Mouse (Mus musculus) right cerebral cortex, postnatal 4 days (tissue): Measurements from ENCODE around the gene Rab5c.
A peak's percentile ranks its signal among the peaks of the same experiment; 100 is the strongest.

Experiments
- DNase-seq: peaks from one replicate; pipeline ENCODE4 v3.0.0-alpha.2; 2022

Gene Rab5c

GRCm38 (mm10) chr11:100719312-100719711, 18.7 kb downstream of the Rab5c start:
- no peak for DNase-seq

DNA sequence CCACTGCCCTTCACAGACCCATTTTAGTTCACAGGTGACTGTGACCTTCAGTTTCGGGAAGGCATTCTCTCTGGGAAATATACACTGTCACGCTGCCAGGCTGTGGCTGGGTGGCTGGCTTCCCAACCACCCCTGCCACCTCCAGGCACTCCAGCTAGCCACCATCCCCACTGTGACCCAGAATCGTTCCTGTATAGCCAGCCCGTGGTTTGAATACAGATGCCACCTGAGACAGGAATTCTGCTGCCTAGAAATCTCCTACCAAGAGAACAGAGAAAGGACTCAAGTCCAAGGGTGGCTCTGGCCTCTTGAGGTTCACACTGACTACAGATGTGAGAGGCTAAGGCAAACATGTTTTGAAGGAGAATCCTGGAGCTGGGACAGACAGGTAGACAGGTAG, 19.1 kb downstream of the Rab5c start:
- DNase-seq: no peak

DNA sequence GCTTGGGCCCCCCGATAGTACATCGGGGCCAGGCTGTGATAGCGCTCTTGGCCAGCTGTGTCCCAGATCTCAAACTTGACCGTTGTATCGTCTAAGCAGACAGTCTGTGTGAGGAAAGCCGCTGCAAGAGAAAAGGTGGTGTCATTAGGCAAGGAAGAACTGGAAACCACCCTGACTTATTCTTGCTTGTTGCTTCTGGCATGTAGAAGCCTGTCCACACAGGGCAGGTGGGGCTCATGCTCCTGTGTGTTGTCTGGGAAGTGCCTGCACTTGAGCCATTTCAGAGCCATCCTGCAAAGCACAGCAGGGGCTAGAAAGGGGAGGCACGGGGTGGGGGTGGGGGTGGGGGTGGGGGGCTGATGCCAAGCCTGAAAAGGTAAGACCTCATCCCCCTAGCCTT, 19.6 kb downstream of the Rab5c start:
- no peak for DNase-seq

GRCm38 (mm10) chr11:100716649-100717048, 21.4 kb downstream of the Rab5c start:
- no peak for DNase-seq

GRCm38 (mm10) chr11:100714948-100715347, 23.1 kb downstream of the Rab5c start:
- DNase-seq: no peak

DNA sequence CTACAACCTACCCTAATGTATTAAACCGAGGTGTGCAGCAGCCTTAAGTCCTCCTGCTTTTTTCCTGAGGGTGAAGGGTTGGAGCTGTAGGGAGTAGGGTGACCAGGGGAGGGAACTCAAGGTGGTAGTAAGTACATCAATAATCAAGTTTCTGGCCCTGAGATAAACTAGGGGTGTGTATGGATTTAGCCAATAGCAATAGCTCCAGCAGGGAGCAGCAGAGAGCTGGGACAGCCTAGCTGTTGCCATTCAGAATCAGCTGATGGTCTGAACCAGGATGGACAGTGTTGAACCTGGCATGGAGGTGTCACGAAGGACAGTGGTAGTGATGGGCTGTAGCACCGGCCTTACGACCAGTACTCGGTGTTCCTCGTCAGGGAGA, 23.5 kb downstream of the Rab5c start:
- DNase-seq: peak; percentile 91

GRCm38 (mm10) chr11:100713735-100714533, 24.1 kb downstream of the Rab5c start, which contains the start of gene Hspb9:
Gene Hspb9, plus strand, starts transcription at chr11:100713850.
- peak; percentile 45 for DNase-seq

DNA sequence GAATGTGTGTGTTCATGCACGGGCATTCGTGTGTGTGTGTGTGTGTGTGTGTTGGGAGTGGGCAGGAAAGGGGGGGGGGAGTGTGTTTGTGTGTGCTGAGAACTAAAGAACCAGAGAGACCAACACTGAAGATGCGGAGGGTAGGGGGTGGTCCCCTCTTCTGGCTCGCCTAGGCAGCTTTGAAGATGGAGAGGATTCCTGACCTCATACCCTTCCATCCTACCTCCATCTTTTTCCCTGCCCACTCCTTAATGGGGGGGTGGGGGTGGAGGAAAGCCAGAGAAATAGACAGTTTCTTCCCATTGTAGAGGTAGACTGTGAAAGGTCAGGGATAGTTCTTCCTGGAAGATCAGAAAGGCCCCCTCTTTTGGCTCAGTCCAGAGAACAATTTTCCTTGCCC, 24.8 kb downstream of the Rab5c start:
- no peak for DNase-seq

GRCm38 (mm10) chr11:100711783-100712615, 26.0 kb downstream of the Rab5c start, which contains the start of gene Kat2a:
Gene Kat2a, minus strand, starts transcription at chr11:100712465.
- peak; percentile 82 for DNase-seq

DNA sequence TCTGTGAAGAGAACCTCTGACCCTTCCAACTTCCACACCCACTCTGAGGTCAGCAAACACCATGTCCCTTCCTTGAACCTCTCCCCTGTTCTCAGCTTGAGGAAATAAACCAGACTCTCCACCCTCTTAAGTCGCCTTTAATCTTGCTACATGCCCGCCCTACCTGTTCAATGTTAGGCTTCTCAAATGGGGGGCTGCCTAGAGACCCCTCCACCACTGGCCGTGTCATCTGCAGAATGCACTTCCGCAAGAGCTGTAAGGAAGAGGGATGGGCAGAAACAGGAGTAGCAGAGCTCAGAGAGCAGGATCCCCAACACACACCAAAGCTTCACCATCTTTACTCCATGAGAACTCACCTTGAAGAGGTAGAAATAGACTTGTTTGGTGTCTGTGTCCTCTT, 27.0 kb downstream of the Rab5c start:
- no peak for DNase-seq

GRCm38 (mm10) chr11:100710528-100710927, 27.5 kb downstream of the Rab5c start:
- no peak for DNase-seq

DNA sequence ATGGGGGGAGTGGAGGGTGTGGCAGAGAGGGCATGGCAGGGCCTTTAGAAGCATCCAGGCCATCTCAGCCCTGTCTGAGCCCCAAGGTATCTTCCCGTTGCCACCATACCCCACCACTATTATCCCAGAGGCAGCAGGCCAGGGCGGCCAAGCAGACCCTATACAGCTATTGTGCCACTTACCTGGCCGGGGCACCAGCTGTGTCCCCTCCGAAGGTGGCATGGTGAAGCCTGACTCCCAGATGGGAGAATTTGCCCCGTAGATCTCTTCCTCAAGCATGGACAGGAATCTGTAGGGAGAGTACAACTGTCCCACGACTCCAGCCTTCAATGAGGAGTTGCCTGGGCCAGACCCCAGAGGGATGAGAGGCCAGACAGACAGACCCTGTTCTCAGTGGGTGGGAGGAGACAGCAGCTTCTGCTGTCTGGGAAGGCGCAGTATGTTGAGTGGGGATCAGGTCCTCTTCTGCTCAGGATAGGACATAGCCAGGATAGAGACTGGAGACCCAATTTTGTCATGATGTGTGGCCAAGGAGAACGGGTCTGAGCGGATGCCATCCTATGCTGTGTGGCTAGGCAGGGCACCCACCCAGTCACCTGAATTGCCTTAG, 28.7 kb downstream of the Rab5c start:
- no peak for DNase-seq

DNA sequence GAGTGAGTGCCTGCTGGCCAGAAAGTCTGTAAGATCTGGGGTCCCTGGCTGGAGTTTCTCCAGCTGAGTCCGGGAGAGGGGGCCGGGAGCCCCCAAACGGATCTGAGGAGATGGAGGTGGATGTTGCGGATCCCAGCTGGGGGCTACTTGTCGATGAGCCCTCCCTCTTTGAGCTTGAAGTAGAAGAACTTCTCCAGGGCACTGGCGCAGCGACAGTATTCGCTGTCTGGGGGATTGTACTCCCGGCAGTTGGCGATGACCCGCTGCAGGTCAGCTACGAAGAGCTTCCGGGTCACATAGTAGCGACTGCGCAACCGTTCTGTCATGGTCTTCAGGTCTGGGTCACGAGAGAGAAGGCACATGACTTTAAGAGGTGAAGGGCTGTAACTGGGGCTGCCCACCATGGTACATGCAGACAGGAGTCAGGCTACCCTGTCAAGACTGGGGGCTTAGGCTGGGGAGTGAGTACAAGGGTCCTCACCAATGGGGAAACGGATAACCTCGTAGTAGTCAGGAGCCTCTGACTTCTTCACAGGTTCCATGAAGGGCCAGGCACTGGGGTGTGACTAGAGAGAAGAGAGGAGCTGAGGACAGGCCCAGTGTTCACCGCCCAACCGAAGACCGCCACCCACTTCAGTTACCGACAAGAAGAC, 32.8 kb downstream of the Rab5c start:
- no peak for DNase-seq

DNA sequence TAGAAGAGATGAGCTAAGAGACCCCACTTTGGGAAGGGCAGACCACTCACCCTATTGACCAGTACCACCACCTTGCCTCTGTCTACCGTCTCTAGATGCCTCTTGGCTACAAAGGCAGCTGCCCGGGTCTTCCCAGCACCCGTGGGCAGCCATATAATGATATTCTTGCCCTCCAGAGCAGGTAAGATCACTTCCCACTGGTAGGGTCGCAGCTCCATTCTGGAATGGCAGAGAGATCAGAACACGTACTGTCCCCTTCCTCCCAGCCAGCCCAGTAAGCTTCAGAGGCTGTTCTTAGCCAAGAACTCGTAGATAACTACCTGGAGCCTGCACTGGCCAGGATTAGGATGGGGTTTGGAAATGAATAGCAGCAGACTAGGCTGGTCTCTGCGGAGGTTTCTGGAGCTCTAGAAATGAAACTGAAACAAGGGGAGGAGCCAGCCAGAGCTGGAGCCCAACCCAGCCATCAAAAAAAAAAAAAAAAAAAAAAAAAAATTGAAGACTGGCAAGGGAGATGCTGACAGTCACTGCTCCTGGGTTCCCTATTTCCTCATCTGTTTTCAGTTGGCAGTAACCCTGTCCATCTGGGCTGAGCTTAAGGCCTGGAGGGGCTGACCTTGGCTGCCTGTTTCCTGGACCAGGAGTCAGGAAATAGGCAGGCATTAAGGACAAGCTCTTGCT, 34.0 kb downstream of the Rab5c start, which contains the start of gene Dhx58:
Gene Dhx58, minus strand, starts transcription at position 421 of the 681 bp plus-strand sequence.
- no peak for DNase-seq

DNA sequence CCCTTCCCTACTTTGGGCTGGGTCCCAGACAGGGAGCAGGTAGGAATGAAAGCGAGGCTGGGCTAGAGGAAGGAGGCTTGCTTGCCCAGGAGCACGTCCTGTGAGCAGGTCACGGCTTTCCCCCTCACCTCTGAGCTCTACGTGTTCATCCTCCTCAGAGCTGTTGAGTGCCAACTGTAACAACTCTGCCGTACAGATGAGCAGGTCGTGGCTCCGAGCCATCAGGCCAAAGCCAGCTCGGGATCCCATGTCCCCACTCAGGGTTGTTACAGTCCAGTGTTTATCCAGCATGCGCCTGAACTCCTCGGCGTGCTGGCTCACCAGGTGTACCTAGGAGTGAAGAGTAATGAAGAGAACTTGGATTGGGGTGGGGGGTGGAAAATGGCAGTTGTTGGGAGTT, 34.6 kb downstream of the Rab5c start:
- no peak for DNase-seq

GRCm38 (mm10) chr11:100702906-100703305, 35.1 kb downstream of the Rab5c start:
- DNase-seq: no peak

GRCm38 (mm10) chr11:100702081-100702851, 35.7 kb downstream of the Rab5c start:
- peak; percentile 58 for DNase-seq

DNA sequence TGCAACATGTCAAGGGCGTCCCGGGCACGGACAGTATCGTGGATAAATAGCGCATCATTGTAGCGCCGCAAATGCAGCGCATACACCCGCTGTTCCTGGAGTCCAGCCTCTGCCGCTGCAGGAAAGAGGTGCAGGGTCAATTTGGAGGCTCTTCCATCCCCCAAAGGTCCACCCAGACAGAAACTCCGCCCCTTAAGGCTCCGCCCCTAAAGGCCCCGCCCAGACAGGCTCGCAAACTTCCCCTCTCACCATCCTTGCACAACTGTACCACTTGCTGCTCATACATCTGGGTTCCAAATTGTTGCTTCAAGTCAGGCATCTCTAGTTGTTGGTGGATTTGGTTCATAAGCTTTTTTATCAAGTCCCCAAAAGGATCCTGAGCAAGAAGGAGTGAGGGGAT, 36.7 kb downstream of the Rab5c start:
- DNase-seq: no peak

GRCm38 (mm10) chr11:100700710-100701109, 37.3 kb downstream of the Rab5c start:
- DNase-seq: no peak

- DNase-seq: no peak
Observed at GRCm38 (mm10) chr11:100697921-100698320, 40.1 kb downstream of the Rab5c start.

DNA sequence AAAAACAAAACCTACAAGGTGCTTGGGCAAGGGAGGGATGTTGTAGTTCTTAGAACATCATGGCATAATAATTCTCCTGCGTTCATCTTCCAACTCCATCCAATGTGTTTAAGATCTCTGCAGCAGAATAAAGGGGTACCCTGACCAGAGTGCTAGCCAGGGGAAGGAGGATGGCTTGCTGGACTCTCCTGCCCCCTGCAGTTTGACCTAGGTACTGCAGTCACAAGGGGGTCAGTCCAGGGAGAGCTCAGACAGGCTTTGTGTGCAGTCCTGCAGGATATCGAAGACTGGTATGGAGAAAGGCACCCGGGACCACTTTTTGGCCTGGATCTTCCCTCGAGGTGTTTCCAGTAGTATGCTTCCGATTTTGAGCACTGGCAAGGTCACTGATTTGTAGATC, 43.1 kb downstream of the Rab5c start:
- peak; percentile 77 for DNase-seq

DNA sequence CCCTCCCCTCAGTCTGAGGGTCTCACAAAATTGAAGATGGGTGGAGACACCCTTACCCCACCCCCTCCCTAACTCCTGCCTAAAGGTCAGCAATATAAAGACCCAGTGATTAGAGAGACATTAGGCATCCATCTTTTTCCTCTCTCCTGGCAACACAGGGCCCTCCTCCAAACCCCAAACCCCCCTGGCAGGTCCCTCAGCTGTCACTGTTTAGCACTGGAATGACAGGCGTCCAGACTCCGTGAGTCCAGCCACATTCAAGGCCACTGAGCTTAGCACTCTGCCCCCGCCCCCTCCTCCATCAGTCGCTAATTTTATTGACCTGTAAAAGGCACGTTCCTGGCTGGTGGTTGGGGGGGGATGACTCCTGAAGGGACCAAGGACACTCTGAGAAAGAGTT, 44.9 kb downstream of the Rab5c start:
- DNase-seq: no peak
